Mouse (Mus musculus) right cerebral cortex, postnatal 4 days (tissue): Measurements from ENCODE around the gene Pnrc2.

Experiments used
- DNase-seq: peaks from one replicate; pipeline ENCODE4 v3.0.0-alpha.2; 2022

The Pnrc2 gene

DNA sequence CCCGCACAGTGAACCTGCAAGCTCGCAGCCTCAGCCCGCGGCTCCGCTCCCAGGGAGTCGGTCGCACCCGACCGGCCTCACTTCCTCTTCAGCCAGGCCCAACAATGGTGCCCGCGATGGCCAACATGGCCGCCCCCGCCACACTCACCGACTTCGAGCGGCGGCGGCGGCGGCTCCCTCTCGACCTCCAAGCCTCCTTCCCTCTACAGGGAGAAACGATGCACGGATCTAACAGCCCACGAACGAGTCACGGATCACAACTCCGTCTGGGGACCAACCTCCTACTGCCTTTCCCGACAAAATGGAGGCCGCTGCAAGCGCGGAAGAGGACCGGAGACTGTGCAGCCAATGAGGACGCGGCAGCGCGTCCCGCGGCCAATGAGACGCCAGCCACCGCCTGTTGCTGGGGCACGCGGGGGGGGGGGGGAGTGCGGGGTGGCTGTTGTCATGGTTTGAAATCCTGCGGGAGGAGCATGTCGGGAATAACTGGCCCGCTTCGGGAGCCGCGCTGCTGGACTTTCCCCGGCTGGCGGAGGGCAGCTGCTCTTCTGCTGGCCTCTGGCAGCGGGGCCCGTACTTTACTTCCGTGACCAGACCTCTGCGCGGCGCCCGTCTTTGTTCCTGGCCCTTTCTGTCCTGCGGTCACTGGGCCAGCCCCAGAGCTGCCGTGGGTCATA lies at the start of gene Pnrc2:
Pnrc2 (minus strand) TSS at position 325 of the 677 bp plus-strand sequence.
- peak; percentile 84 for DNase-seq

DNA sequence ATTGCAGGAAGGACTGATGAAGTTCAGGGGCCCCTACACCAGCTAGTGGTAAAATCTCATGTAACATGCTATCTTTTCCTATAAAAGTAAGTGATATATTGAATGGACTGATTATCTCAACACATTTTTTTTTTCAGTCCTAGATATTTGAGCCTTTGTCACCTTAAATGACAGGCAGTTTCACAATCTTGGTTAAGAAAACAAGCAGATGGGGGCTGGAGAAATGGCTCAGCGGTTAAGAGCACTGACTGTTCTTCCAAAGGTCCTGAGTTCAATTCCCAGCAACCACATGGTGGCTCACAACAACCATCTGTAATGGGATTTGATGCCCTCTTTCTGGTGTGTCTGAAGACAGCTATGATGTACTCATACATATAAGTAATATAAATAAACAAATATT lies 48.5 kb upstream of the Pnrc2 start:
- DNase-seq = no peak

DNA sequence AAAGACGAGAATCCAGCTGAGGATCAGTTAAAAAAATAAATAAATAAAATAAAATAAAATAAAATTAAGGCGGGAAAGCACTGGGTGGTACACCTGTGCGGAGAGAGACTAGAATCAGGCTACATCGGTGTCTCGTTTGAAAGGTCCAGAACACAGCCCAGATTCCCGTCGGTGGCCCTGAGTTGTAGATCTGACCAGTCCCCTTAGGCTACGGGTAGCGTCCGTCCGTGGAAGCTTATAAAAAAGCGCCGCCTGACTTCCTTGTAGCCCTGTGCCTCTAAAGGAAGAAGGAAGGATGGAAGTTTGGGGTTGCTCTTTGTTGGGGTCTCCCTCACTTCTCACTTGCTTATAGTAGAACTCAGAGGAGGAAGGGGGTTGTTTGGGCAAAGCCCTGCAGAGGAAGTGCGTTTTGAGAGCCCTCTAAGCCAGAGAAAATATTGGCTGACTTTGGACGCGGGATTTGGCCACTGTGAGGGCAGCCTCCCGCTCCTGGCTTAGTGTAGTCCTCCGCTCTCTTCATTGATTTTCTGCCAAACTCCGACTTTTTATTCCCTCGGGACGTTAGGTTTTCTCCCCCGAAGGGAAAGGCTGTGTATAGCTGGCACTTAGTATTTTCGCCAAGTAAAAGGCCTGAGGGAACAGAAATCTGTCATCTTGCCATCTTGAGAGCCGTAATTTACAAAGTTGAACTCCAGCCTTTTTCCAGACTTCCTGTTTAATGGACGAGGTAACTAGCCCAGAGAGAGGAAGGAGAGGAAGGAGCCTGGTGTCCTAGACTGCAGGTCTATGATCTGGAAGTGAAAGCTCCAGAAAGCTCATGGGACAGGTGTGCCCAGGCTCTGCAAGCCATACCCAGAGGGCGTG lies 47.8 kb upstream of the Pnrc2 start:
- DNase-seq = no peak

DNA sequence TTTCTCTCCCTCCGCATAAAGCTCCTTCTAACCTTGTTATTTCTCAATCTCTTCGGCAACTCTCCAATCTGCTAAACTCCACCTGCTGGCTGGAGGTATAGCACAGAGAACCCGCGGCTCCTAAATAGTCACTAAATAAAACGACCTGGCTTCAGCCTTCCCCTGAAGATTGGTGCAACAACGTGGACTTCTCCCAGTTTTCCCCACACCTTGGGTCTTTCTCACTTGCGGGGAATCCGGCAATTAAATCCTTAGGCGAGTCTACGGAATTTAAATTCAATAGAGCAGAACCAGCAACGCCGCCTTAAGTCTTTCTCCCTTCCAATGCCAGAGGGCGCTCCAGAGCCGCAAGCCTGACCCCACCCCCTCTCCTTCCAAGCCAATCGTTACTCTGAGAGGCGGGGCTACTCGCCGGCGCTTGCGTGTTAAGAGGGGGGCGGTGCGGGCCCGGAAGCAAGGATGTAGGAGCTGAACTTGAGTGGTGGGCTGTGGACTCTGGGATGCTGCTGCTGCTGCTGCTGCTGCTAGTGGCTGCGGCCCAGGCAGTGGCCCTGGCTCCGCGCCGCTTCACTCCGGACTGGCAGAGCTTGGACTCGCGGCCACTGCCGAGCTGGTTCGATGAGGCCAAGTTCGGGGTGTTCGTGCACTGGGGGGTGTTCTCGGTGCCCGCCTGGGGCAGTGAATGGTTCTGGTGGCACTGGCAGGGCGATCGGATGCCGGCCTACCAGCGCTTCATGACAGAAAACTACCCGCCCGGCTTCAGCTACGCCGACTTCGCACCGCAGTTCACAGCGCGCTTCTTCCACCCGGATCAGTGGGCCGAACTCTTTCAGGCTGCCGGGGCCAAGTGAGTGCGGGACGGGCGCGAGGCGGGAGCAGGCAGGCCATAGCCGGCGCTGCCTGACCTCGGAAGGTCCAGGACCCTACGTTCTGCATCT lies 46.9 kb upstream of the Pnrc2 start, which contains the start of gene Fuca1:
Fuca1 (plus strand) TSS at position 432 of the 938 bp plus-strand sequence.
- peak; percentile 97 for DNase-seq

DNA sequence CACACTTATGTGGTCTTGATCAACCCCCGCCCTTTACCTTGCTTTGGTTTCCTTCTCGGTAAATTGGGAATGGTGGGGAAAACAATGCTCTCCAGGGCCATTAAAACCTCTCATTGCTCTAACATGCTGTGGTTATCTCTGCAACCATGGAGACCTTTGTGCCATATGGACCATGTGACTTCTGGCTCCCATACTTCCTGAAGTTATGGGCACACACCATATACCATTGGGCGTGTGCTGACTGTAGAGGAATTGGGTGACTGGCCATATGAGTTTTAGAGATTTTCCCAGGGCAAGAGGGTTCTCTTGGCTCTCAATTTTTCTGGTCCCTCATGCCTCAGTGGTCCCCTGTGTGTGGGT lies 45.6 kb upstream of the Pnrc2 start:
- no peak for DNase-seq

DNA sequence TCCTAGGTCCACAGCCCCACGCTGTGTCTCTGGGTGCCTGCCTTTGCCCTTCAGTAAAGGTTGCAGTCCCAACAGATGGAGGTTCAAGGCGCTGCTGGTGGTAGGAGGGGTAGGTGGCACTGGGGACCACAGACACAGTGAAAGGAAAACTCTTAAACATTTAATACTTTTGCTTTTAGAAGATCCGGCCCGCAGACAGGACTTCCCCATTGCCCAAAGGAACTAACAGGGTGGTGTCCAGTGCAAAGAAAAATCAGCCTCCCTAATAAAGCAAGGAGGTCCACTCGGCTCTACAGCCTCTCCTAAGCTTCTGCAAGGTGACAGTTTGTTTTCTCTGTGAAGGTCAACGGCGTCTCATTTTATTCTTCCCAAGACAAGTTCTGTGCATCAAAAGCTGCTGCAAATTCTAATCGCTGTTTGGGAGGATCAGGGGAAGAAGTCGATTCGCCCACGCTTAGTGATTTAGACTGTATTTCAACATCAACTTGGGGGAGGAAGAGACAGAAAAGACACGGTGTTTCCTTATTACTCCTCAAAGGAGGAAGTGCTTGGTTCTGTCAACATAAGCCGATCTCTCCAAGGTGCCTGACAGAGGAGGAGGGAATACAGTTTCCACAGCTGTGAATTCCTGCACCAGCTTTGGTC lies 45.1 kb upstream of the Pnrc2 start:
- DNase-seq = no peak

DNA sequence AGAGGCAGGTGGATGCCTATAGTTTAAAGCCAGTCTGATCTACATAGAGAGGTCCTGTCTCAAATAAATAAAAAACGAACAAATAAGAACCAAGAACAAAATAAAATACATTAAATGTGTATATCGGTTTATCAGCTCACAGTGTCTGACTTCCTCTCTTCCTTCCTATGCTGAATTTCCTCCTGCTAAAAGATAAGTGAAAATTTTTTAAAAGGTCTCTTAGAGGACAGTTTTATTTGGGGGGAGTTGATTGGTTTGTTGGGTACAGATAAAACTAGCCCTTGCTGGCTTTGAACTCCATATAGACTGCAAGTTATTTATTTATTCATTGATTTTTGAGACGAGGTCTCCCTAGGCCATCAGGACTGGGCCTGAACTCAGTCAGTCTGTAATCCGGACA lies 39.8 kb upstream of the Pnrc2 start:
- DNase-seq = no peak

DNA sequence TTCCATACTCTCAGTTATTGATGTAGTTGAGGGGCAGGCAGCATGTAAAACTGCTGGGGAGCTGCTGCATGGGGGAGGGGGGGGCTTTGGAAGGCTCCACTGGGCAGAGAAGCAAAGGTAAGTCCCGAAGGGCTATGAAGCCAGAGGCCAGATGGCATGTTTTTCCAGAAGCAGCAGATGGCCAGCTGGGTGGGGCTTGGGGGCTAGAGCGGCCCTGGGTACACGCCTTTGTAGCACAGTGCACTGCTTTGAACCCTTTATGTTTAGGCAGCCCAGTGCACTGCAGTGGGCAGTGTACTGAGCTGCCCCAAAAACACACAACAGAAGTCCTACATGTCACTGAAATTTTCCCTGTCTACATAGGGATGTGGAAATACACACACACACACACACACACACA lies 39.2 kb upstream of the Pnrc2 start:
- no peak for DNase-seq

DNA sequence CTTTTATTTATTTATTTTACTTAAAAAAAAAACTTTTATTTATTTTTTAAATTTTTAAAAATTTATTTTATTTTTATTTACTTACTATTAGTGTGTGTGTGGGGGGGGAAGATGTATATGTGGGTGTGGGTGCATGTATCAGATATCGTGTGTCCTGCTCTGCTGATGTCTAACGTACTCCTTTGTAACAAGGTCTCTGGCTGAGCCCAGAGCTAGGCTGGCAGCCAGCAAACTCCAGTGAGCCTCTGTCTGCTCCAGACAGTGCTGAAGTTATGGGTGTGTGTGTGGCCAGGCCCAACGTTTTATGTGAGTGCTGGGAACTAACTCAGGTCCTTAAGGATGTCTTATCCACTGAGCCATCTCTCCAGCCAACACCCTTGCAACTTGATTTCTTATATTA lies 38.5 kb upstream of the Pnrc2 start:
- DNase-seq = no peak

DNA sequence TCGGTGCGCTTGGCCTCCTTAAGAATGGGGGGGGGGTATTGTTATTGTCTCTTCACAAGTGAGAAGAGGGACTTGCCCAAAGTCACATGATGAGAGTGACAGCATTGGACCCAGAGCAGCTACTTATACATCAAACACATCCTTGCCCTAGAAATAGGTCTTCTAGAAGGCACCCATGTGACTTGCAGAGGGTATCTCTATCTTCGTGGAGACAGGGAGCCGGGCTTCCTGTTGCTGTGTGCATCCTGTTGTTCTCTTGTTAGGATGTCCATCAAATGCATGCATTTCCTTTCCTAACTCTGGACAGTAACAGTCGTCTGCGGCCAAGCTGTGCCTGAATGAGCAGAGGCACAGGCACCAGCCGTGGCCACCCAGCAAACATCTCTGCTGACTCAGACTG lies 37.9 kb upstream of the Pnrc2 start:
- no peak for DNase-seq

DNA sequence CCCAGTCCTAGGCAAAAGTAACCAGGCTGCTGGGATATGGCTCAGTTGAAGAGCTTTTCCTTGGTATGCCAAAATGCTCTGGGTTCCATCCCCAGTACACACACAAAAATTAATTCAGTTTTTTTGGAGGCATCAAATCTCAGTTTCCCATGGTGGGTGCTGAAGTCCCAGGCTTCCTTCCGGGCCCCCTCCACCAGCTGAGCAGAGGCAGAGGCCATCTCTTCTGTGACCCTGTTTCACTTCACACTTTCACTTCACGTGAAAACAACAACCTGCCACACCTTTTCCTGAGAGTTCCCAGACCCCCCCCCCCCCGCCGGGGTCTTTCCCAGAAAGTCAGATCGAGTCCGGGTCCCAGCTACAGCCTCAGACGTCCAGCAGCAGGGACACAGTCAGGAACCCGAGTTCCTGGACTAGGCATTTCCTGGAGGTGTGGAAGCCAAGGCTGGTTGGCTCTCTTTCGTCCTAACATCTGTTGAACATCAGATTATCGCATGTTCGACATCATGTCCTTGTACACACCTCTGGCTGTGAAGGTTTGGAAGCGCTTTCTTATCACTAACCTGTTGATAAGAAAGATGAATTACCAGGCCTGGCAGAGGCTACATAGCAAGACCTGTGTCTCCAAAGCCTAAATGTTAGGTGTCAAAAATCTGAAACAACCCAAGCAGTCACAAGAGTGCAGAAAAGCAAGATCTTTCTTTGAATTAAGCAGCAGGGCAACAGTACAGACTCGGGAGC lies 35.8 kb upstream of the Pnrc2 start:
- DNase-seq = no peak

DNA sequence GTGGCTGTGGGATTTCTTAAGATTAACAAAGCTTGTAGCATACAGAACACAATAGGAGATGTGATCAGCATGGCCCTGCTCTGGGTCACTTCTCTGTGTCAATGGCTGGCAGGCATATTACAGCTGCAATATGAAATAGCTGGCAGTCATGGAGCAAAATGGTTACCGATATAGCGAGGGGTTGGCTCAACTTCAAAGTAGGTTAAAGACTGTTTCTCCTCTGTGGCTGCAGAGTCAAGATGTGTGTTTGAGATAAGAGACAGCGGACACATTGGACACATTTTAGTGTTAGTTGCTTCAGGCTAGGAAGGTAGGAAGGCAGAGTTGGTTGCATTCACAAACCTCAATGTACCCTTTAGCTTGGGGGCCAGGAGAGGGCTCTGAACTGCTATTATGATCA lies 33.0 kb upstream of the Pnrc2 start:
- DNase-seq = no peak

DNA sequence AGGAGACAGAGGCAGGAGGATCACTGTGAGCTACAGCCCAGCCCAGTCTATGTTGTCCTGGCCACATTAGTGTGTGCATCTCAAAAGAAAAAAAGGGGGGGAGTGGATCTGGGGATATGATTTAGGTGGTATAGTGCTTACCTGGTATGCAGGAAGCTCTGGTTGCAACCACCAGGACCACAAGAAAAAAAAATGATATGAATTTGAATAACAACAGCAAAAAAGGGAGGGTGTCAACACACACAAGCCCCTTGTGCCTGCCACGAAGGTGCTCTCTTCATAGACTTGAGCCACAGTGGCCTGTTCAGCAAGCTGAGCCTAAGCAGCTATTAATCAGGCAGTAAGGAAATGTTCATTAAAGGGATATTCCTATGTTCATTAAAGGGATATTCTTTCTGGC lies 31.2 kb upstream of the Pnrc2 start:
- DNase-seq = no peak

DNA sequence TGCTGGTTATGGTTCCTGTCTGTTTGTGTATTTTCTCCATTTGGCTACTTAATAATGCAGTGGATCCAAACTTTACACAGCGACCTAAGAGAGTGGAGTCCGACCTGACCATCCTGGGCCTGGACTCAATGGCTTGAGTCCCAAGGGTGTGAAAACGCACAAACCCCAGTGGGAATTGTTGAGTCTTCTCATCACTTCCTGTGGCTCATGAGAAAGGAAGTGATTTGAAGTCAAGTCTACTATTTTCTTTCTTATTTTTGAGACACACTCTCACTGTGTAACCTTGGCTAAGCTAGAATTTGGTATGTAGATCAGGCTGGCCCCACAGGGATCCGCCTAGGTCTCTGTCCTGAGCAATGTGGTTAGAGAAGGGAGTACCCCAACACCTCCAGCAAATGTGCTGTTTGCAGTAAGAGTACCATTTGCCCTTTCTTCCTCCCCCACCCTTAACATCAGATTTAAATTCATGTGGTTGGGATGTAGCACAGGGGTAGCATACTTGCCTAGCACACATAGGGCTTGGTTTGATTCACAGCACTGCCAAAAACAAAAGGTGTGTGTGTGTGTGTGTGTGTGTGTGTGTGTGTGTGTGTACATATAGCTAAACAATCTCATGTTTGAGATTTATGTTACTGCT lies 29.1 kb upstream of the Pnrc2 start:
- DNase-seq = no peak

DNA sequence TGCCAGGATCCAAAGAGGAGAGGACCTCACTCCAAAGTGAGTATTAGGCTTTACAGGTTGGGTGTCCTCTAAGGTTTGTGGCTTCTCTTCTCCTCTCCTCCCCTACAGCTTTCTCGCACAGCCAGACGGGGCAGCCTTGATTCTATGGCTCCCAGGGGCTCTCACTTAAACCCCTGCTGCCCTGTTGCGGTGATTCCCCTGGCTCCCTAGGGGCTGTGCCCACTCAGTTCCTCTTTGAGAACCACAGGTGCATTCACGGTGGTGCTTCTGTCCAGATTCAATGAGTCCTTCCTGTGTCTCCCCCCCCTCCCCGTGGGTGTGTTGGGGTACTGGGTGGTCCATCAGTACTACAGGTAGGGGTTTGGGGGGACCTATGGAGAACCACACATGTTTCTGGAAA lies 26.4 kb upstream of the Pnrc2 start:
- no peak for DNase-seq

DNA sequence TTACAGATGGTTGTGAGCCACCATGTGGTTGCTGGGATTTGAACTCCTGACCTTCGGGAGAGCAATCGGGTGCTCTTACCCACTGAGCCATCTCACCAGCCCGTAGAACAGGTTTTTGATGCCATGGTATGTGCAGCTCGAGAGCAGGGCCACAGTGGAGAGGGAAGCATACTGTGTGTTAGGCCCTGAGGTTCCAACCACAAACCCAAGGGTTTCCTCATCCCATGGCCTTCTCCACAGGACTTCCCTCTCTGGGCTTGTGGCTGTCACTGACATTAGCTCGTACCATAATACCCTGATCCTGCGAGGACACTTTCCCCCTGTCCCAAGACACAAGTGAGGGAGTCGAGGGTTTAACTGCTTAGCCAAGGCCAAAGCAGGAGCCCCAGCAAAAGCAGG lies 25.4 kb upstream of the Pnrc2 start:
- DNase-seq = no peak

DNA sequence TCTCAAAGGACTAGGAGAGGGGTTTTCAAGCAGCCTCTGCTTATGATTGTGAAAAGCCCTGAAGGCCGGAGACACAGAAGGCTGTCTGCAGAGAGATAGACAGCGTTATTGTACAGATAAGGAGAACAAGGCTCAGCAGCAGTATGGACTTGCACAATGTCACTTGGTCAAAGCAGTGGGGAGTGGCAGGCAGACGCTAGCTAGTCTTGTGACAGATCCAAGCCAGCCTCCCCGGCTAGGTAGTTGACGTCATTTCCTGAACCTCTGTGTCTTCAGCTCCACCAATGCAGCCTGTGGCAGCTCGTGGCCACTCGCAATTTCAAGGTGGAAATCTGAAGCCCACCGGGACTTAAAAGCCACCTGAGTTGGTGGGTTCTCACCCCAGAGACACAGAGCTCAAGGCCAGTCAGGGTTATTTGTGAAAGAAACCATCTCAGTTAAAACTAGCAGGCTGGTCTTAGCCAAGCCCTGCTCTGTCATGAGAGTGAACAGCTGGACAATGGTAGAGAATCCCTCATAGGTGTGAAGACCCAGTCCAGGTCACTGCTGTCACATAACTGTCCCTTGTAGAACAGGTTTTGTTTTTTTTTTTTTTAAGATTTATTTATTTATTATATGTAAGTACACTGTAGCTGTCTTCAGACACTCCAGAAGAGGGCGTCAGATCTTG lies 24.9 kb upstream of the Pnrc2 start:
- DNase-seq = no peak

DNA sequence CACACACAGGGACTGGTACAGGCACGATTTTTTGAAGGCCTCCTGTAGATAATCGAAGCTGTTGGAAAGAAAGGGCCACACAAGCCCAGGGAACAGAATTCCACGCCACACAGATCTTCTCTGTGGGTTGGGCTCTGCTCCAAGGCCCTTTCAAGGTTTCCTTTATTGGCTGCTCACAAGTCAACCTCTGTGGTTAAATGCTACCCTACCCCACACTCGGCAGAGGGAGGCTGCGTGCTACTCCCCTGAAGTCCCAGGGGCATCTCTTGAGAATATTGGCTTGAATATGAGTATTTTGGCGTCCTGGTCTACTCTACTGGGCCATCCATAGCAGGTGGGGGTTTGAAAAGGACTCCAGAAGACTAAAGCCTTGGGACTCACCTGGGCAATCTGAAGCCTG lies 22.5 kb upstream of the Pnrc2 start:
- no peak for DNase-seq

DNA sequence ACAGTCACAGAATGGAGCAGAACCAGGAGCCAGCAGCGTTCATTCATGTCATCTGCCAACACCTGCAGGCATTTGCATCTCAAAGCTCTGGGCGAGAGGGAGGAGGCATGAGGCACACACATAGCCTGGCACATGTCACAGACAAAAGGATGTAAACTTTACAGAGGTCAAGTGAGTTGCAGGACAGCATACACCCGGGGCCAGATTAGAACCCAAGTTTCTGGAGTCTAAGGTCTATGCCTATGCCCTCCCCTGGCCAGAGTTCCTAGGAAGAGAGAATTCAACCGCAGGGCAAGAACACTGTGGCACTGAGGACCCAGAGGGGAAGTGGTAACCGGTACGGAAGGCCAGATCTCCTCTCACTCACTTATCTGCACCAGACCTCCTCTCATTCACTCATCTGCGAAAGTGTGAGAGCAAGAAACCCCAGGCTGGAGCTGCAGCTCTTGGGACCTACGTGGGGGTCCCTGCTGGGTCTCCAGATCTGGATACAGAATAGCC lies 21.5 kb upstream of the Pnrc2 start, which contains the start of gene Cnr2:
Cnr2 (plus strand) TSS at position 324 of the 501 bp plus-strand sequence.
- DNase-seq = no peak

DNA sequence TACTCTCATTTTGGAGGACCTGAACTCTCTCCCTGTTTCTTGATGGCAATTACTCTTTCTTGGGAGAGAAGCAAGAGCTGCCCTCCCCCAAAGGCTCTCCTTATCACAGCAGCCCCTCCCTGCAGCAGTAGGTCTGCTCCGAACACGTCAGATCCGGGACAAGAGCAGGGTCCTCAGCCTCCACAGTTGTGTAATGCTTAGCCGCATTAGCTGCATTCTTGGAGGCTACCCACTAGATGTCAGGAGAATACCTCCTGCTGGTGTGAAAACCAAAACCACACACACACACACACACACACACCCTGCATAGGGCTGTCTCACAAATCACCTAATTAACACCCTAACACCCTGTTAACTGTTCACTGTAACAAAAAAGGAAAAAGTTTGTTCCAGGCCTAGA lies 19.2 kb upstream of the Pnrc2 start:
- DNase-seq = no peak

DNA sequence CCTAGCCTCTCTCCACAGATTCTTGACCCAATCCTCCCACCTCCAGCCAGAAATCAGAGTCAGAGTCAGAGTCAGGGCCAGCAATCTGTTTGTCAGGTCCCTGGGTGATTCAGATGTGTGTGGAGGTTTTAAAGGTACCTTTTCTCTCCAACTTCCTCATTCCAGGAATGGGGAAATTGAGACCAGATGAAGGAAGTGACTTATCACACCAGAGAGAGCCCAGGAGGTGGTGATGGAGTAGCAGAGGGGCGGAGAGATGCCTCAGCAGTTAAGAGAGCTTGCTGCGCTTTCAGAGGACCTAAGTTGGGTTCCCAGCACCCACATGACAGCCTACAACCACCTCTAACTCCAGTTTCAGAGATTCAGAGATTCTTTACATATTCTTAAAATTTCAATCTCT lies 17.9 kb upstream of the Pnrc2 start:
- DNase-seq = no peak
